Mouse (Mus musculus): ENCODE measurements around the gene Ube2g1. TPM values are rescaled to one million over a fixed set of nuclear protein-coding genes. Genes with fewer than 3 reads are reported as not detected.
A peak's percentile ranks its signal among the peaks of the same experiment; 100 is the strongest.

Gene Ube2g1
- polyA plus RNA-seq, 1 experiment from 2014 or later = 63.4 TPM

DNA sequence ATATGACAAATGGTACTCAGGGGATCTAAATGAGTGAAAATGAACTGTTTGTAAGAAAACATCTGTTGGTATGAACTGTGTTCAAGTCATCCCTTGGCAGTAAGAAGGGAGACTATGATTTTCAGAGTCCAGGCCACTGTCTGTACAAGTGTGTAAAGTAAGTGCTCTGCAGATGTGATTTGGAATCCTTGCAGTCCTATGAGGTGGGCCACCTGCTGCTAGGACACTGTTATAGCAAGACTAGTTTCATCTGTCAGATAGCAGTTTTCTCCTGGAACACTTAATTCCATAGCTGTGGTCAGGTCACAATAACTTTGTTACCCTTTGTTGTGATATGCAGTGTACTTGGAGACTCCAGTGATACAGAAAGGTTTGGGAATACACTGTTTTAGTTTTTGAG, 118.9 kb downstream of the Ube2g1 start:
- Histone ChIP-seq H3K4me2 (ENCODE audit: low read length) (no peak overlapping the region), H3K27me3 (ENCODE audit: insufficient read depth, low read length) (no peaks in the 10 kb centered on the region), H3K9me3 (replicated peaks; ENCODE audit: low read length) (no peaks in the 10 kb centered on the region), H3K27ac (no peak overlapping the region), H3K4me3 (replicated peaks; ENCODE audit: low read depth, low read length) (no peak overlapping the region), H3K4me1 (replicated peaks; ENCODE audit: insufficient read depth, low read length) (no peaks in the 10 kb centered on the region), H3K36me3 (ENCODE audit: insufficient read depth, low read length) (peaks cover 28% of the 10 kb centered on the region), H3K9ac (ENCODE audit: low read depth, low read length) (no peak overlapping the region)
- ATAC-seq (replicated peaks; ENCODE audit: low FRiP score, low read depth) (no peak), DNase-seq (ENCODE audit: low spot score) (peak; percentile 56)
- TF ChIP-seq CTCF (IDR thresholded peaks at IDR 0.05; ENCODE audit: low read depth) = peak; percentile 63

DNA sequence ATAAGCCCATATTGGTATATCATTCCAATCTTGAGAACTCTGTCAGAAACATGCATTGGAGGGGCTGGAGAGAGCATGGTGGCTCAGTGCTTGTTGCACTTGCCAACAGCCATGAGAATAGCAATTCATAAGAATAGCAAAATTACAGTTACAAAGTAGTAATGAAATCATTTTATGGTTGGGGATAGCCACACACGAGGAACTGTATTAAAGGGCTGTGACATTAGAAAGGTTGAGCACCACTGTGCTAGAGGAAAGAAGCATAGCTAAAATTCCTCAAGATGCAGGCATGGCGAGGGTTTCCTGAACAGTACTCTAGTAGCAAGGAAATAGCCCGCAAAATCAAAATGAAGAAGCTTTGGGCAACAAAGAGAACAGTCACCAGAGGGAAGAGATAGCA, 126.7 kb downstream of the Ube2g1 start:
- H3K36me3 ChIP-seq (ENCODE audit: insufficient read depth, low read length) = peaks cover 54% of the 10 kb centered on the region
- no peak overlapping the region for H3K4me2 ChIP-seq (ENCODE audit: low read length)
- no peak overlapping the region for H3K27ac ChIP-seq
- no peaks in the 10 kb centered on the region for H3K4me1 ChIP-seq (replicated peaks; ENCODE audit: insufficient read depth, low read length)
- H3K9me3 ChIP-seq (replicated peaks; ENCODE audit: low read length) = no peaks in the 10 kb centered on the region
- H3K27me3 ChIP-seq (ENCODE audit: insufficient read depth, low read length) = no peaks in the 10 kb centered on the region
- ATAC-seq (replicated peaks; ENCODE audit: low FRiP score, low read depth) (no peak), DNase-seq (ENCODE audit: low spot score) (no peak)
- 88% methylated on average over 3 of the region's 3 CpGs for WGBS
- TF ChIP-seq CTCF (IDR thresholded peaks at IDR 0.05; ENCODE audit: low read depth) = no peak
- no peak overlapping the region for H3K9ac ChIP-seq (ENCODE audit: low read depth, low read length)
- H3K4me3 ChIP-seq (replicated peaks; ENCODE audit: low read depth, low read length) = no peak overlapping the region

DNA sequence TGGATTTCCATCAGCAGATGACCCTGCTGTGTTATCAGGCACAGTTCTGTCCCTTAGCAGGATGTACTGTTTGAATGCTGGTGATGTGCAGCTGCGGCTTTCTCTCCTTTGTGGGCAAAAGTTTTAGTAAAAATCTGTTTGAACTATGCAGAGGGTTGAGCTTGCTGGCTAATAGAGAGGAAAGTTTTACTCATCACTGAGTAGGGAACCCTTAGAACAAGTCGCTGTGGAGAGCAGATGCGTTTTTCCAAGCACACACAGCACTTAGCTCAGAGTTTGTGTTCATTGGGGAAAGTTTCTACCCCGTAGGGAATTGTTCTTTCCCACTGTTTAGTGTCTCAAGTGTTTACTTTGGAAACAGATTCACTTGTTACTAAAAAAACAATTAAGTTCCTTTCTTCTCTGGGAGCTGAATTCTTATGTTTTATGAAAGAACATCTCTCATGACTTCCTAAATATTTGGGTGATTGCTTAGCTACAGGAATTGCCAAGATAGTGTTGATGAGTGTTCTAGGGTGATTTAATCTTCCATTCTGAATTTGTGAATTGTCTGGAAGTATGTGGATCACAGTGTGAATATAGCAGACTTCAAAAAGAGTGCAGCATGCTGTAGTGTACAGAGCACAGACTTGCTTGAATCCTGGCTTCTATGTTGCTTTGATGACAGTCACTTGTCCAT, 127.9 kb downstream of the Ube2g1 start:
- H3K4me2 ChIP-seq (ENCODE audit: low read length) = no peak overlapping the region
- no peaks in the 10 kb centered on the region for H3K9me3 ChIP-seq (replicated peaks; ENCODE audit: low read length)
- 70% methylated on average over 4 of the region's 4 CpGs for WGBS
- H3K27ac ChIP-seq = no peak overlapping the region
- TF ChIP-seq CTCF (IDR thresholded peaks at IDR 0.05; ENCODE audit: low read depth) = no peak
- no peaks in the 10 kb centered on the region for H3K27me3 ChIP-seq (ENCODE audit: insufficient read depth, low read length)
- DNase-seq (ENCODE audit: low spot score) (peak; percentile 62), ATAC-seq (replicated peaks; ENCODE audit: low FRiP score, low read depth) (no peak)
- H3K4me1 ChIP-seq (replicated peaks; ENCODE audit: insufficient read depth, low read length) = no peaks in the 10 kb centered on the region
- peaks cover 47% of the 10 kb centered on the region for H3K36me3 ChIP-seq (ENCODE audit: insufficient read depth, low read length)
- H3K4me3 ChIP-seq (replicated peaks; ENCODE audit: low read depth, low read length) = no peak overlapping the region
- H3K9ac ChIP-seq (ENCODE audit: low read depth, low read length) = no peak overlapping the region

DNA sequence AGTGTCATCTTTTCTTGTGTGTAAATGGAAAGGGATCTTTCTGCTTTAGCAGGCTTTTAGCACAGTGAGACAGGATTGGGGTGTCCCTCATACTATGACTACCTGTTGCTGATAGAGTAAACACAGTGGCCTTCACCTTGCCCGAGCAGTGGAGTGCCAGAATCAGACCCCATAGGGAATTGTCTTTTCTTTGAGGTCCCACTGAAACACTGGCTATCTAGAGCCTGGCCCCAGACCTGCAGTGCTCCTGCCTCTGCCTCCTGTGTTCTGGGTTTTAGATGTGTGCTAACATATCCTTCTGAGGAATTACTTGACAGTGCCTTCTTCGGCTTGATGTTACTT, 128.4 kb downstream of the Ube2g1 start:
- H3K27ac ChIP-seq = no peak overlapping the region
- ATAC-seq (replicated peaks; ENCODE audit: low FRiP score, low read depth) (no peak), DNase-seq (ENCODE audit: low spot score) (no peak)
- no peak overlapping the region for H3K4me2 ChIP-seq (ENCODE audit: low read length)
- no peaks in the 10 kb centered on the region for H3K9me3 ChIP-seq (replicated peaks; ENCODE audit: low read length)
- 79% methylated on average over 2 of the region's 2 CpGs for WGBS
- H3K9ac ChIP-seq (ENCODE audit: low read depth, low read length) = no peak overlapping the region
- H3K36me3 ChIP-seq (ENCODE audit: insufficient read depth, low read length) = peaks cover 47% of the 10 kb centered on the region
- TF ChIP-seq CTCF (IDR thresholded peaks at IDR 0.05; ENCODE audit: low read depth) = no peak
- no peak overlapping the region for H3K4me3 ChIP-seq (replicated peaks; ENCODE audit: low read depth, low read length)
- no peaks in the 10 kb centered on the region for H3K27me3 ChIP-seq (ENCODE audit: insufficient read depth, low read length)
- no peaks in the 10 kb centered on the region for H3K4me1 ChIP-seq (replicated peaks; ENCODE audit: insufficient read depth, low read length)

Small RNA genes within 50 kb of the gene (microRNA-seq; reads per million reads assigned to microRNA genes)
- gene Gm25678 = not detected

Other genes starting within 250 kb of the Ube2g1 start
- 4.6 and 5.1 TPM in 2 replicates for gene Tekt1, start 244.8 kb upstream of the Ube2g1 start, polyA plus RNA-seq (2015; fragmentation: Nextera tagmentation; extraction: Ambion mirVana)
- 112 and 129 TPM in 2 replicates for gene Smtnl2, start 195.6 kb upstream of the Ube2g1 start, polyA plus RNA-seq (2015; fragmentation: Nextera tagmentation; extraction: Ambion mirVana)
- gene Ggt6, start 171.8 kb upstream of the Ube2g1 start, polyA plus RNA-seq (2015; fragmentation: Nextera tagmentation; extraction: Ambion mirVana) = 3.3 and 3.8 TPM in 2 replicates
- gene Mybbp1a, start 165.9 kb upstream of the Ube2g1 start, polyA plus RNA-seq (2015; fragmentation: Nextera tagmentation; extraction: Ambion mirVana) = 107 and 109 TPM in 2 replicates
- 6.3 and 7.4 TPM in 2 replicates for gene Spns2, start 117.4 kb upstream of the Ube2g1 start, polyA plus RNA-seq (2015; fragmentation: Nextera tagmentation; extraction: Ambion mirVana)
- 0.99 and 1.1 TPM in 2 replicates for gene Spns3, start 56.8 kb upstream of the Ube2g1 start, polyA plus RNA-seq (2015; fragmentation: Nextera tagmentation; extraction: Ambion mirVana)
- gene Ankfy1, start 82.7 kb downstream of the Ube2g1 start, polyA plus RNA-seq (2015; fragmentation: Nextera tagmentation; extraction: Ambion mirVana) = 11.8 and 12.6 TPM in 2 replicates
- 7.2 and 7.3 TPM in 2 replicates for gene Cyb5d2, start 188.9 kb downstream of the Ube2g1 start, polyA plus RNA-seq (2015; fragmentation: Nextera tagmentation; extraction: Ambion mirVana)
- gene Zzef1, start 188.9 kb downstream of the Ube2g1 start, polyA plus RNA-seq (2015; fragmentation: Nextera tagmentation; extraction: Ambion mirVana) = 6.9 and 7.1 TPM in 2 replicates

All from kidney, postnatal 0 days (tissue).